Mouse (Mus musculus) ES-E14 (cell line): ENCODE data around the gene Rpl27a.

Experiments used
- CHD2 ChIP-seq: IDR thresholded peaks from 2 replicates; pipeline ENCODE4 v1.6.1; 2014; ENCODE audit warnings: mild to moderate bottlenecking, low read depth, low read length, inconsistent platforms
- HCFC1 ChIP-seq: IDR thresholded peaks from 2 replicates; pipeline ENCODE4 v1.6.1; 2012; ENCODE audit warnings: low read length, inconsistent platforms, borderline replicate concordance; ENCODE audit not compliant: insufficient read depth
- ZNF384 ChIP-seq: IDR thresholded peaks from 2 replicates; pipeline ENCODE4 v1.6.1; 2012; ENCODE audit warnings: low read depth, low read length, inconsistent platforms

DNA sequence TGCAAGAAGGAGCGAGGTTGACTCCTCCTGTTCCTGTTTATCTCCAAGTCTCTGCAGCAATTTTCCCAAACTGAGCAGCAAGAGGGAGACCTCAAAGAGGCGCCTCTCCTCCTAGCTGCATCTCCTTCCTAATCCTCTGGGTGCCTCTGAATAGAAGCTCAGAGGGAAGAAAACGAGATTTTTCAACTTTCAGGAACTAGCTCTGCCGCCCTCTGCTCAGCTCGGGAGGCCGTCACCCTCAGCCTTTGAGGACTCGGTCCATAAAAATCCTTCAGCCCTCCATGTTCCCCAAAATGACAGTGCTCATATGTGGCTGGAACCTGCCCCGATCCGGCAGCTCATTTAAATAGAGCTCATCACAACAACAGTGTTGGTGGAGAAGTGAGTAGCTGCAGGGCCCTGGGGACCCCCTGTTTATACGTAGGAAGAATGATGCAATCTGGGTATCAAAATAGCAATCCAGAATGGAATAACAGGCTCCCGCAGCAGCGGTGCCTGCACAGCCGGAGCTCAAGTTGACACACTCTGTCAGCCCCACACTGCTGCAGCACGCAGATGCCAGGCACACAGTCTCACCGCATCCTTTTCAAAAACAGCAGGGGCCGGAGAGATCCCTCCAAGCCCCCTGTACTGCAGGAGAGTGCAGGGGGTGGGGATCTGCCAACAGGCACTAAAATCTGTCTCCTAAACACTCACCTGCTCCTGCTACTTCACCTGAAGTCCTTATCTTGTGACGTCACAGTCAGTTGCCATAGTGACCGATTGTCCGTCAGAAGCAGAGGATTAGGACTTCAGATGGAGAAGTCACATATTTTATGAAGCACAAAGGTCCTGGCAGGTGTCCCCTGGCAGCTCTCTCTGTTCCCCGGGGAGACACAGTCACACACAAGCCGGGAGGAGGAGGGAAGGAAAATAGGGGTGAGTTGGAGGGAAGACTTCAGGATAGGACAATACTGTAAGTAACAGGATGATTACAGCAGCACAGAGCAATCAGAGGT lies 25.3 kb upstream of the Rpl27a start:
- TF ChIP-seq HCFC1: no peak
- no peak for TF ChIP-seq CHD2
- TF ChIP-seq ZNF384: no peak
